Mouse (Mus musculus) hindbrain, embryonic 12.5 days (tissue): ENCODE results near the gene Zbtb8os. TPM values are rescaled to one million over a fixed set of nuclear protein-coding genes. Genes with fewer than 3 reads are reported as not detected.
"Not testable (repeated sequence)": the region's sequence is repeated elsewhere in the genome, so short reads cannot be mapped to it uniquely, and the experiment has no call there.

Source experiments
- ATAC-seq: fragments of 200-750 bp; cut with Nextera tagmentation; 2 replicates; pipeline ENCODE4 v1.8.0; 2017; ENCODE audit warnings: moderate TSS enrichment; ENCODE audit not compliant: low FRiP score
- H3K27ac ChIP-seq: fragments of 300-500 bp; sonication (generic); 2 replicates; pipeline ENCODE4 v1.5.1; 2016; ENCODE audit warnings: mild to moderate bottlenecking
- H3K27me3 ChIP-seq: fragments of 300-500 bp; sonication (generic); 2 replicates; pipeline ENCODE4 v1.6.1; 2016; ENCODE audit warnings: mild to moderate bottlenecking
- H3K36me3 ChIP-seq: fragments of 300-500 bp; sonication (generic); 2 replicates; pipeline ENCODE4 v1.6.1; 2016; ENCODE audit warnings: mild to moderate bottlenecking
- H3K4me1 ChIP-seq: fragments of 300-500 bp; sonication (generic); 2 replicates; pipeline ENCODE4 v1.6.1; 2016
- H3K4me2 ChIP-seq: fragments of 300-500 bp; sonication (generic); replicated peaks from 2 replicates; pipeline ENCODE4 v1.6.1; 2016; ENCODE audit warnings: mild to moderate bottlenecking
- H3K4me3 ChIP-seq: fragments of 300-500 bp; sonication (generic); 2 replicates; pipeline ENCODE4 v1.5.1; 2016; ENCODE audit warnings: mild to moderate bottlenecking
- H3K9ac ChIP-seq: fragments of 300-500 bp; sonication (generic); 2 replicates; pipeline ENCODE4 v1.6.1; 2016; ENCODE audit warnings: mild to moderate bottlenecking, moderate library complexity
- H3K9me3 ChIP-seq: fragments of 300-500 bp; sonication (generic); replicated peaks from 2 replicates; pipeline ENCODE4 v1.6.1; 2016; ENCODE audit warnings: mild to moderate bottlenecking
- whole genome bisulfite sequencing: fragments of 180-500 bp; shearing (Covaris S2); methylation state at CpG from one replicate; pipeline ENCODE4 v1.1.7; 2016; 5-methylcytosine and 5-hydroxymethylcytosine counted together
- polyA plus RNA-seq: library from polyadenylated mRNA; unstranded; fragments of >200 nt; fragmentation: Nextera tagmentation; extraction: Ambion mirVana; gene quantifications from 2 replicates; pipeline ENCODE4 v1.2.1, GENCODE M21; 2016

Gene Zbtb8os
- polyA plus RNA-seq, 1 experiment from 2014 or later: 33.8 TPM

DNA sequence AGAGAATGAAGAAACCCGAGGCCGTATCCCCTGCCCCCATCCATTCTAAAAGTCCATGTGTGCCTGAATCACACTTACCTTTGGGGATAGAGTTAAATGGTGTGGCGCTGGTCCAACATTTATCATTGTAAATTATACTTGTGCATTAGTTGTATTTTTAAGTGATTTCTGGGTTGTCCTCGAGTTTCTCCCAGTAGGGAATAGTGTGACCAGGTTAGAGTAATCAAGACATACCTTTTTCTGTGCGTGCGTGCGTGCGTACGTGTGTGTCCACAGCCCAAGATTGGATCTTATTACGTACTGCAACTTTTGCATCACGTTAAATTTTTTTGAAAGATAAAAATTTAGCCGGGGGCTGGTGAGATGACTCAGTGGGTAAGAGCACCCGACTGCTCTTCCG is 796 bp downstream of the Zbtb8os start:
- Histone ChIP-seq H3K27me3 (no peaks in the 10 kb centered on the region), H3K27ac (peak overlapping the region; percentile 99), H3K36me3 (peaks cover 11% of the 10 kb centered on the region), H3K4me3 (peak overlapping the region; percentile 93), H3K9ac (peak overlapping the region; percentile 75), H3K4me2 (peak overlapping the region; percentile 88), H3K4me1 (peaks cover 31% of the 10 kb centered on the region), H3K9me3 (no peaks in the 10 kb centered on the region)
- no peak for ATAC-seq
- 53% methylated on average over 14 of the region's 14 CpGs for WGBS

DNA sequence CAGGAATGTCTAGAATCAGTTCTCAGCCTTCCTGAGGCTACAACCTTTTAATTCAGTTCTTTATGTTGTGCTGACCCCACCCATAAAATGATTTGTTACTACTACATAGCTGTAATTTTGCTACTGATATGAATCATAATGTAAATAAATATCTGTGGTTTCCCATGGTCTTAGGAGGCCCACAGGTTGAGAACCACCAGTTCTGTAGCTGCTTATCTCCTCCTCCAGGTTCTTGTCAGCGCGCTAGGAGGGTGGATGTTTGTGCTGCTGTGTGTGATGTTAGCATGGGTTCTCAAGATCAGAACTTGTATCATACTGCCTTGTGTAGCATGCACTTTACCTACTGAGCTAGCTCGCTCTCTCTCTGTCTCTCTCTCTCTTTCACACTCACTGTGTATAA is 4.2 kb downstream of the Zbtb8os start:
- no peak overlapping the region for H3K27ac ChIP-seq
- peaks cover 3% of the 10 kb centered on the region for H3K4me1 ChIP-seq
- H3K4me2 ChIP-seq: no peak overlapping the region
- no peak overlapping the region for H3K9ac ChIP-seq
- peaks cover 28% of the 10 kb centered on the region for H3K36me3 ChIP-seq
- H3K9me3 ChIP-seq: no peaks in the 10 kb centered on the region
- H3K4me3 ChIP-seq: no peak overlapping the region
- no peaks in the 10 kb centered on the region for H3K27me3 ChIP-seq
- ATAC-seq: no peak
- 100% methylated on average over 3 of the region's 3 CpGs for WGBS

DNA sequence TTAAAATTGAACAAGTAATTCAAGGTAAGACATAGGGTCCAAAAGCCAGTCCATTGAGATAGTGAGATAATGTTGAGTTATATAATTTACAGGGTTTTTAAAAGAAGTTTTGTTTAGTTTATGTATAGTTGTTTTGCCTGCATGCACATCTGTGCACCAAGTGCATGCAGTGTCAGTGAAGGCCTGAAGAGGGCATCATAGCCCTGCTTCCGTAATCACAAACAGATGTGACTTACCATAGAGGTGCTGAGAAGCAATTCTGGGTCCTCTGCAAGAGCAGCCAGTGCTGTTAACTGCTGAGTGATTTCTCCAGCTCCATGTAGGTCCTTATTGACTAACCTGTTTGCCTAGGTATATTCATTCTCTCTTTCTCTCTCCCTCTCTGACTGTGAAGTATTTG is 6.4 kb downstream of the Zbtb8os start:
- no peak overlapping the region for H3K9ac ChIP-seq
- peaks cover 39% of the 10 kb centered on the region for H3K36me3 ChIP-seq
- H3K4me1 ChIP-seq: no peaks in the 10 kb centered on the region
- H3K9me3 ChIP-seq: no peaks in the 10 kb centered on the region
- H3K27me3 ChIP-seq: no peaks in the 10 kb centered on the region
- H3K4me3 ChIP-seq: no peak overlapping the region
- whole genome bisulfite sequencing: 89% methylated on average over 1 of the region's 1 CpGs
- H3K4me2 ChIP-seq: no peak overlapping the region
- no peak overlapping the region for H3K27ac ChIP-seq
- no peak for ATAC-seq

DNA sequence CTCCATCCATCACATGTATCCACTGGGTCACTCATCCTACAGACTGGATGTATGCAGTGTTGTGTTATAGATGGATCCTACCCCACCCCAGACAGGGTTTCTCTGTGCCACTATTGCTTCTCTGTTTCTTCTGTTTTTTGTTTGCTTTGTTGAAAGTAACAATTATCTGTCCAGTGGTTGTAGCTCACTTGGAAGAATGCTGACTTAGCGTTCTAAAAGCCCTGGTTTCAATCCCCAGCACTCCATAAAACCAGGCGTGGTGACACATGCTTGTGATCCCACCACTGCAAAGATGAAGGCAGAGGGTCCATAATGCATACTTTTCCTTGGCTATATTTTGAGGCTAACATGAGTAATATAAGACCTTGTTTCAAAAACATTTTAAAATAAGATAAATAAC is 7.2 kb downstream of the Zbtb8os start:
- H3K9ac ChIP-seq: no peak overlapping the region
- no peak overlapping the region for H3K4me3 ChIP-seq
- no peak overlapping the region for H3K4me2 ChIP-seq
- no peak overlapping the region for H3K27ac ChIP-seq
- 89% methylated on average over 2 of the region's 2 CpGs for WGBS
- no peaks in the 10 kb centered on the region for H3K27me3 ChIP-seq
- no peak for ATAC-seq
- no peaks in the 10 kb centered on the region for H3K4me1 ChIP-seq
- no peaks in the 10 kb centered on the region for H3K9me3 ChIP-seq
- H3K36me3 ChIP-seq: peaks cover 41% of the 10 kb centered on the region

DNA sequence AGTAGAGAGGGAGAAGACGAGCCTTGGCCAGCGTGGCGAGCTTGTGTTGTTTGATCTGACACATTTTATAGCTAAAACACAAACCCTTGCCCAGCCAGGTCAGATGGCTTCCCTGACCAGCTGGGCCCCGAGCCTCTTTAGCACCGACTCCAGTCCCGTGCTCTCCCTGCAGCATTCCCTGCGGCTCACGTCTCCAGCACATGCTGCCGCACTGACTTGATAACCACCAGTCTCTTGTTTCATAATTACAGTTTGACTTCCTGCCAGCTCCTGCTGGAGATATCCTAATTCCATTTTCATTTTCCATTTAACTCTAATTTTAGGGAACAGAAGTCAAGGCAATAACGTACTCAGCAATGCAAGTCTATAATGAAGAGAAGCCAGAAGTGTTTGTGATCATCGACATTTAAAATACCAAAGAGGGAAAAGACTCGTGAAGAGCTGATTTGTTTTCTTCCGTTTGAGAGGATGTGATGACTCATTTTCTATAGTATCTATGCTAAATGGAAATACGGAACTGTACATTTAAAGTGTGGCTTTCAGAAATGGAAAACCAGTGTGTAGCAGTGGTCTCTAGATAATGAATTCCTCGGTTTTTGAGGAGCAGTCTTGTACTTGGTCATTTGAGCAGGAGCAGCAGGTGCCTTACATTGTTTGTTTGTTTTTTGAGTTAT is 11.1 kb downstream of the Zbtb8os start:
- H3K9ac ChIP-seq: no peak overlapping the region
- H3K4me2 ChIP-seq: no peak overlapping the region
- 92% methylated on average over 15 of the region's 15 CpGs for whole genome bisulfite sequencing
- no peaks in the 10 kb centered on the region for H3K4me1 ChIP-seq
- no peak overlapping the region for H3K4me3 ChIP-seq
- H3K36me3 ChIP-seq: peaks cover 45% of the 10 kb centered on the region
- H3K9me3 ChIP-seq: no peaks in the 10 kb centered on the region
- ATAC-seq: no peak
- H3K27ac ChIP-seq: no peak overlapping the region
- no peaks in the 10 kb centered on the region for H3K27me3 ChIP-seq

DNA sequence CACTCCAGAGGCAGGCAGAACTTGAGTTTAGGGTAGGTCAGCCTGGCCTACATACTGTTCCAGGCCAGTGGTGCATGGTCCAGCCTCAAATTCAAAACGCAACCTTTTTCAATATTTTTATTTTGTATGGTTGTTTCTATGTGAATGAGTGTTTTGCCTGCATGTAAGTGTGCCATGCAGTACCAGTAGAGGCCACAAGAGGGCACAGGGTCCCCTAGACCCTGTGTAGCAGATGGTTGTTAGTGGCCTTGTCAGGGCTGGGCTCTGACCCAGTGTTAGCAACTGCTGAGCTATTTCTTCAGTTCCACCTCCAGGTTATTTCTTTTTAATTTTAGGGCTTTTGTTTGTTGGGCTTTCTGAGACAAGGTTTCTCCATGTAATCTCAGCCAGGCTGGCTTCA is 15.1 kb downstream of the Zbtb8os start:
- Histone ChIP-seq H3K4me3 (no peak overlapping the region), H3K27me3 (no peaks in the 10 kb centered on the region), H3K9me3 (no peaks in the 10 kb centered on the region), H3K9ac (no peak overlapping the region), H3K36me3 (peaks cover 31% of the 10 kb centered on the region), H3K4me2 (no peak overlapping the region), H3K27ac (no peak overlapping the region), H3K4me1 (no peaks in the 10 kb centered on the region)
- no peak for ATAC-seq
- WGBS: 11% methylated on average over 1 of the region's 1 CpGs

DNA sequence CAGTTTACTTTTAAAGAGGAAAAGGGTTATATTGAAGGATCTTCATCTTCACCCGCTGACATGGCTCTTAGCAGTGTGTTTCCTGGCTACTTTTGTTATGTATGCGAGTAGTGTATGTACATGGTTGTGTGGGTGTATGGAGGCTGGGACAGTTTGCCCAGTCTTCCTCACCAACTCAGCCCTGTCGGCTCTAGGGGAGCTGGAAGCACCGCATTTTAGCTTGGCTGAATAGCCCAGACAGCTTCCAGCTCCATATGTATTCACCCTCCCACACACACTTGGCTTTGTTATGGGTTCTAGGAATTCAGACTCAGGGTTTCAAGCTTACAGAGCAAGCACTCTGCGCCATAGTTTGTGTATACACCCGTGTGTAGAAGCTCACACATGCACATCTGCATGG is 15.6 kb downstream of the Zbtb8os start:
- no peaks in the 10 kb centered on the region for H3K27me3 ChIP-seq
- WGBS: 79% methylated on average over 6 of the region's 6 CpGs
- no peak overlapping the region for H3K4me3 ChIP-seq
- H3K36me3 ChIP-seq: peaks cover 33% of the 10 kb centered on the region
- H3K9ac ChIP-seq: no peak overlapping the region
- H3K4me1 ChIP-seq: no peaks in the 10 kb centered on the region
- no peaks in the 10 kb centered on the region for H3K9me3 ChIP-seq
- H3K4me2 ChIP-seq: no peak overlapping the region
- ATAC-seq: no peak
- H3K27ac ChIP-seq: no peak overlapping the region

DNA sequence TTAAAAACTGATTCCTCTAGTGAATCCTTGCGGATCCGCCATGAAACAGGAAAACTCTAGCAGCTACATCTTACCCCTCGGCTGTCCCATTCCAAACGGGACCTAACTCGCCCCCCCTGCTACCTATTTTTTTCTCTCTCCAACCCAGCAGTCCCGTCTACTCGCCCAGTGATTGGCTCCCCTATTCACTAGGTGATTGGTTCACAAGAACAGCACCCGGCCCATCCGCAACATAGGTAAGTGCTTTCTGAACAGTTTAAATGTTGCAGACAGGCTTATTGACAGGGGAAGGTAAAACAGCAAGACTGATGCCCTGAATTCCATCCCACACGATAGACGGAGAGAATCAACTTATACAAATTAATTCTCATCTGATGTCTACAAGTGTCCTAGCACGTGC is 17.7 kb downstream of the Zbtb8os start:
- Histone ChIP-seq H3K9me3 (no peaks in the 10 kb centered on the region), H3K4me3 (no peak overlapping the region), H3K27me3 (no peaks in the 10 kb centered on the region), H3K4me1 (no peaks in the 10 kb centered on the region), H3K4me2 (no peak overlapping the region), H3K9ac (no peak overlapping the region), H3K36me3 (peaks cover 47% of the 10 kb centered on the region), H3K27ac (no peak overlapping the region)
- WGBS: 90% methylated on average over 12 of the region's 12 CpGs
- no peak for ATAC-seq

DNA sequence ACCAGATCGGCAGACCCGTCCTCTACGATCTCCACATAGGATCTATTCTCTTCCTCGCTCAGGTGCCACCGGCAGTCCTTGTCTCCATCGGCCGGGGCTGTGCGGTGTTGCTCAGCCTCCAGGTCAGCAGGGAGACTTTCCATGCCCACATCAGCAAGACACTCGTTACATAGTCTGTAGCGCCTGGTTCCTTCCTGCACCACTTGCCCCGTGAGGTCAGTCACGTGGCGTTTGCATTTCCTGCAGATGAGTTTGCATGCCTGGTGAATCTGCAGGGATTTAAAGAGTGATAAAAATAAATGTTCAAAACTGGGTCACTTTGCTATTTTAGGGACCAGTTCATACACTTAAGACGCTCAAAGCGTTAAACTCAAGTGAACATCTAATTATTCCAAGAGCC is 18.7 kb downstream of the Zbtb8os start:
- Histone ChIP-seq H3K27ac (no peak overlapping the region), H3K4me1 (no peaks in the 10 kb centered on the region), H3K27me3 (no peaks in the 10 kb centered on the region), H3K9me3 (no peaks in the 10 kb centered on the region), H3K9ac (no peak overlapping the region), H3K4me2 (no peak overlapping the region), H3K4me3 (no peak overlapping the region), H3K36me3 (peaks cover 50% of the 10 kb centered on the region)
- ATAC-seq: no peak
- 88% methylated on average over 15 of the region's 15 CpGs for WGBS

DNA sequence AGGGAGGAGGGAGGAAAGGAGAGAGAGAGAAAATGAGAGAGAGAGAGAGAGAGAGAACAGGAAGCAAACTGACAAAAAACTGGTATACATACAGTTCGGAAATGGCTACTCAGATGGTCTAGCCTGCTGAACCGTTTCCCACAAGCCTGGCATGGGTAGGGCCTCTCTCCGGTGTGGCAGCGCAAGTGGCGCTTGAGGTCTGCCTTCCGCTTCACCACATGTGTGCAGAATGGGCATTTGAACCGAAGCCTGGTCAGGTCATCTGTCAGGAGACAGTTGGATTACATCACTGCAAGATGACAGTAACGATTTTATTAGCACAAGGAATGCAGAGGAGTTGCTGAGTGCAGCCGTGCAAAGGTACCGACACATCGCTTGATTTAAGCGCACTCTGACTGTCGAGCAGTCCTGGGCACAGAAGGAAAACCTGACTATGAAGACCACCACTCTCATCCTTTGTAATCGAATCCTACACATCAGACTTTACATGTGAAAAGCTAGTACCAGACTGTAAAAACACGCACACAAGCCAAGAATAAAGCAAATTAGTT is 22.2 kb downstream of the Zbtb8os start:
- Histone ChIP-seq H3K4me2 (no peak overlapping the region), H3K27me3 (no peaks in the 10 kb centered on the region), H3K4me1 (no peaks in the 10 kb centered on the region), H3K9ac (no peak overlapping the region), H3K9me3 (no peaks in the 10 kb centered on the region), H3K36me3 (peaks cover 54% of the 10 kb centered on the region), H3K4me3 (no peak overlapping the region), H3K27ac (no peak overlapping the region)
- WGBS: 94% methylated on average over 15 of the region's 15 CpGs
- ATAC-seq: no peak

DNA sequence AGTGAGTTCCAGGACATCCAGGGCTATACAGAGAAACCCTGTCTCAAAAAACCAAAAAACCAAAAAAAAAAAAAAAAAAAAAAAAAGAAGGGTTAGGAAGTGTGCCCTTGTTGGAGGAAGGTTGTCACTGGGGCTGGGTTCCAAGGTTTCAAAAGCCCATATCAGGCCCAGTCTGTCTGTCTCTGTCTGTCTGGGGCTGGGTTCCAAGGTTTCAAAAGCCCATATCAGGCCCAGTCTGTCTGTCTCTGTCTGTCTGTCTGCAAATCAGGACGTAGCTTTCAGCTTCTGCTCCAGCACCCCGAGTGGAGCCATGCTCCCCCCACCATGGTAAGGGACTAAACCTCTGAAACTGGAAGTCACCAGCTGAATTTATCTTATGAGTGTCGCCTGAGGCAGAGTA is 26.7 kb downstream of the Zbtb8os start:
- peaks cover 29% of the 10 kb centered on the region for H3K36me3 ChIP-seq
- WGBS: 89% methylated on average over 3 of the region's 3 CpGs
- not testable (repeated sequence) for H3K9me3 ChIP-seq, H3K4me3 ChIP-seq, H3K27me3 ChIP-seq, ATAC-seq, H3K4me2 ChIP-seq, H3K9ac ChIP-seq, H3K27ac ChIP-seq, H3K4me1 ChIP-seq

DNA sequence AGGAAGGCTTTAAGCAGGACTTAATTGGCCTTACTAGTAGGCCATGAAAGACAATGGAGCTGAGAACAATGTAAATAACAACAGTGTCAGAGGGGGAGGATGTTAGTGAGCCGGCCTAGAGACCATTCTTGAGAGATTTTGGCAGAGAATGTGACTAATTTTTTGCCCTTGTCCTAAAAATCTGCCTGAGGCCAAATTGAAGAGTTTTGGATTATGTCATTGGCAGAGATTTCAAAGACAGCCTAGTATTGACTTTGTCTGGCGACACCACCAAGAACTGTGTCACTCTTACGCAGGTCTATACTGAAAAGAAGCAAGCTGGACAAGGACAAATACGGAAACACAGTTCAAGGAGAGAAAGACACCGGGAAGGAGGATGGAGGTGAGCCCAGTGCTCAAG is 27.3 kb downstream of the Zbtb8os start:
- Histone ChIP-seq H3K4me2 (no peak overlapping the region), H3K27ac (no peak overlapping the region), H3K4me1 (no peaks in the 10 kb centered on the region), H3K27me3 (no peaks in the 10 kb centered on the region), H3K9ac (no peak overlapping the region), H3K9me3 (no peaks in the 10 kb centered on the region), H3K4me3 (no peak overlapping the region), H3K36me3 (peaks cover 28% of the 10 kb centered on the region)
- no peak for ATAC-seq
- 84% methylated on average over 5 of the region's 5 CpGs for WGBS

DNA sequence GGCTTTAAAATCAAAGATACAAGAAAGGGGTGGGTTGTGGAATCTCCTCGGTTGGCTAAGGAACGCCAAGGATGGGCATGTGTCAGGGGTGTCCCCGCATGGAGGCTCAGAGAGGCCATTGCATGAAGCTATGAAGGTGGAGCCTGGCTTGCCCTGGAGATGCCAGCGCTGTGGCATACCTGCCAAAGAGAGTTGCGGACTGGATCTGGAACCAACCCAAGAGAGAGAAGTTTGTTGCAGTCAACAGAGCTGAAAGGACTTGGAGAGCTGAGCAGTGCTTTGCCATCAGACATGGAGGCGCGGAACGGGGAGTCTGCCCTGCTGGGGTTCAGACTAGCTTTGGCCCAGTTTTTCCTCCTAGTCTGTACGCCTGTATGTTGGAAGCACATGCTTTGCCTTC is 28.0 kb downstream of the Zbtb8os start:
- peaks cover 21% of the 10 kb centered on the region for H3K36me3 ChIP-seq
- no peak overlapping the region for H3K4me2 ChIP-seq
- no peak overlapping the region for H3K9ac ChIP-seq
- no peaks in the 10 kb centered on the region for H3K27me3 ChIP-seq
- no peaks in the 10 kb centered on the region for H3K9me3 ChIP-seq
- H3K27ac ChIP-seq: no peak overlapping the region
- no peak overlapping the region for H3K4me3 ChIP-seq
- 93% methylated on average over 9 of the region's 9 CpGs for WGBS
- ATAC-seq: no peak
- H3K4me1 ChIP-seq: no peaks in the 10 kb centered on the region
